Mouse (Mus musculus): ENCODE data around the gene Krcc1.
"Not testable (repeated sequence)": the region's sequence is repeated elsewhere in the genome, so short reads cannot be mapped to it uniquely, and the experiment has no call there.

Gene Krcc1

DNA sequence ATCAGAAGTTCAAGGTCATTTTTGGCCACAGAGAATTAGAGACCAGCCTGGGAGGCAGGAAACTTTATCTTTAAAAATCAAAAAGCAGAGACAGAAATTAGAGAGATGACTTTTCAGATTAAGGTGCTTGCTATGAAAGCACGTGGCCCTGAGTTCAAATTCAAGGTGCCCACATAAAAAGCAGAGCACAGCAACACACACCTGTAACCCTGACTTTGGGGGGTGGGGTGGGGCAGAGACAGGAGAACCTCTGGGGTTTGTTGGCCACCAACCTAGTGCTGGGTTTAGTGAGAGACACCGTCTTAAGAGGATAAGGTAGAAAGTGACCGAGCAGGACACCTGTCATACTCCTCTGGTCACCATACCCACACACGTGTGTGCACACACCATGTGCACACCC, 60.0 kb downstream of the Krcc1 start:
- in situ Hi-C loops (cut with MboI), result not testable (repeated sequence)

GRCm38 (mm10) chr6:71332236-71332965, 60.9 kb downstream of the Krcc1 start:
- in situ Hi-C loops (cut with MboI), result no loop called here

DNA sequence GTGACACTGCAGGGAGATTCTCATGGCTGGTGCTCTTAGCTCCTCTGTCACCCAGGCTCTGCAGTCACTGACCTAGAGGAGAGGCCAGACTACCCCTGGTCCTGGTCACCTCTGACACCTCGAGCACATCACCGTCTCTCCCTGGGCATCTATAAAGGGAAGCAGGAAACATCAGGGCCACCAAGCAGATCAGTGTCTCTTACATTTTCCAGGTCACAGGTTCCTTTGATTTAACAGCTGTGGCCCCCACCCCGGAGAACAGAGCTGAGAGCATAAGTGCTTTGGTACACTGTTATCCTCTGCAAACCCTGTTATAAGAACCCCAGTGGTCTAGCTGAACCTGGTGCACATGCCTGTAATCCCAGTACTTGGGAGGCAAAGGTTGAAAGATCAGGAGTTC, 61.6 kb downstream of the Krcc1 start:
- in situ Hi-C loops (cut with MboI), result no loop called here

DNA sequence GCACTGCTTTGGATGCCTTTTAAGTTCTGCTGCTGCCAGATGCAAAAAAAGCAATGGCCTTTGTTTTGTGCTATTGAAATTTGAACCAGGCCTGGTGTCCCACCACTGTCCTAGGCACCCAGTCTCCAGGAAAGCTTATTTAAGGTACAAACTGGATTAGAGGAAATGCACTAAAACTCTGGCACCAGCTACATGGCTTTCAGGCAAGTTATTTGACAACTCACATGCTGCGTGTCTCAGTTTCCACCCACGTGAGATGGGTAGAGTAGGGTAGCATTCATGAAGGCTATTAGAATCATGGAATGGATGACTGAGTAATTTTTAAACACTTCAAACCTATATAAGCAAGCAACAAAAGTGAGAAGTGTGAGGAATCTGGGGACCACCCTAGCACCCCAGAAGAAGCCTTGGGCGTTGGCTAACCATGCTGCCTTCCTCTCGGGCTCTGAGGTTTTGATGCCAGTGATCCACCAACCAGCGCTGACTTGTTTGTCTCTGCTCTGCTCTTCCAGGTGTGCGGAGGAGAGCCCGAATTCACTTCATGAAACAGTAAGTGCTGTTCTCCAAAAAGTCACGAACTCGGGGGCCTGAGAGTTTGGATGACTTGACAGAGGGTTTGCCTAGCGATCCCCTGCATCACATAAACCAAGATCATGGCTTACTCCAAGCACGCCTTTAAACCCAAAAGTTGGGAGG, 62.2 kb downstream of the Krcc1 start:
- in situ Hi-C loops (cut with MboI), result no loop called here

All from mature B cell (primary cell).